In genomic region chr7:99668802-99669201, GRCm38 (mm10) we compare ENCODE assay signal across 10 mouse cellular contexts. TPM values are rescaled to one million over a fixed set of nuclear protein-coding genes. Genes with fewer than 3 reads are reported as not detected.
DNase-seq lines count a peak whose midpoint lies in the region; ATAC-seq and TF ChIP-seq lines count a peak whose summit lies in the region.
"Had no signal": no experiment of that assay in that cellular context is flagged by ENCODE, and none has a peak within 500 bp of the region (broad histone marks: within the 10 kb centered on the region; RNA-seq: fewer than 3 reads in every experiment).

No protein-coding gene starts in this region.

- WGBS in hindbrain, embryonic 11.5 days: 28% methylated on average over 4 of the region's 4 CpGs
- 31% methylated on average over 4 of the region's 4 CpGs for WGBS in hindbrain, embryonic 13.5 days
- 33% methylated on average over 4 of the region's 4 CpGs for WGBS in lung, embryonic 14.5 days

- DNase-seq in hindbrain, embryonic 11.5 days (ENCODE audit: low spot score): peak; percentile 24
- peak; percentile 20 for DNase-seq in brain, embryonic 14.5 days (ENCODE audit: low read depth)
- DNase-seq in heart, postnatal 10 days: peak; percentile 48 to 52
- DNase-seq in lung, embryonic 14.5 days: peak; percentile 17
- no peak for DNase-seq in frontal cortex, postnatal 25 days (ENCODE audit: low spot score in 2 of 2)
- DNase-seq in right cerebral cortex, postnatal 4 days: no peak

- no peaks in the 10 kb centered on the region for H3K36me3 ChIP-seq in hindbrain, embryonic 11.5 days (ENCODE audit: control insufficient read depth, insufficient read depth, low read length)
- H3K36me3 ChIP-seq in hindbrain, embryonic 13.5 days: no peaks in the 10 kb centered on the region
- H3K36me3 ChIP-seq in lung, embryonic 14.5 days (ENCODE audit: insufficient read depth): no peaks in the 10 kb centered on the region
- H3K36me3 ChIP-seq: G1E; midbrain, embryonic 12.5 days had no signal

- no peak overlapping the region for H3K27ac ChIP-seq in hindbrain, embryonic 11.5 days (ENCODE audit: low read depth, low read length)
- no peak overlapping the region for H3K27ac ChIP-seq in hindbrain, embryonic 13.5 days
- no peak overlapping the region for H3K27ac ChIP-seq in lung, embryonic 14.5 days (ENCODE audit: low read depth)
- H3K27ac ChIP-seq: midbrain, embryonic 12.5 days had no signal

- H3K9me3 ChIP-seq in hindbrain, embryonic 11.5 days (ENCODE audit: control insufficient read depth, low read length): no peaks in the 10 kb centered on the region
- H3K9me3 ChIP-seq in hindbrain, embryonic 13.5 days: no peaks in the 10 kb centered on the region
- H3K9me3 ChIP-seq in lung, embryonic 14.5 days (ENCODE audit: low read depth, low read length): no peaks in the 10 kb centered on the region
- H3K9me3 ChIP-seq: G1E; midbrain, embryonic 12.5 days had no signal

- no peaks in the 10 kb centered on the region; the same call in 1 of the 2 replicates for H3K4me1 ChIP-seq in hindbrain, embryonic 11.5 days (replicated peaks; ENCODE audit: control insufficient read depth, insufficient read depth, low read length)
- peaks cover 22% of the 10 kb centered on the region for H3K4me1 ChIP-seq in hindbrain, embryonic 13.5 days (replicated peaks)
- H3K4me1 ChIP-seq in lung, embryonic 14.5 days (ENCODE audit: insufficient read depth): no peaks in the 10 kb centered on the region; the same call in 1 of the 2 replicates

- no peak for TF ChIP-seq POLR2A in brain, embryonic 14.5 days (IDR thresholded peaks at IDR 0.05; ENCODE audit: borderline replicate concordance, extremely low read depth, insufficient read depth, insufficient read length, poor library complexity, severe bottlenecking)

- no peak overlapping the region for H3K4me3 ChIP-seq in hindbrain, embryonic 11.5 days (ENCODE audit: low read depth, low read length)
- no peak overlapping the region for H3K4me3 ChIP-seq in hindbrain, embryonic 13.5 days
- H3K4me3 ChIP-seq in lung, embryonic 14.5 days (ENCODE audit: low read depth, low read length): no peak overlapping the region
- H3K4me3 ChIP-seq: midbrain, embryonic 12.5 days had no signal

- intact Hi-C loops in heart, postnatal 10 days (cut with DNase I): no loop called here

- TF ChIP-seq CTCF in brain, embryonic 14.5 days (IDR thresholded peaks at IDR 0.05; ENCODE audit: borderline replicate concordance, extremely low read depth, insufficient read depth, insufficient read length): no peak
- TF ChIP-seq CTCF in lung, embryonic 14.5 days (IDR thresholded peaks at IDR 0.05; ENCODE audit: low read depth): no peak

- H3K4me2 ChIP-seq in hindbrain, embryonic 11.5 days (replicated peaks; ENCODE audit: low read depth, low read length): no peak overlapping the region
- H3K4me2 ChIP-seq in hindbrain, embryonic 13.5 days: no peak overlapping the region
- H3K4me2 ChIP-seq in lung, embryonic 14.5 days: no peak overlapping the region
- H3K4me2 ChIP-seq: midbrain, embryonic 12.5 days had no signal

- no peaks in the 10 kb centered on the region for H3K27me3 ChIP-seq in hindbrain, embryonic 11.5 days (ENCODE audit: control insufficient read depth, insufficient read depth, low read length)
- no peaks in the 10 kb centered on the region for H3K27me3 ChIP-seq in hindbrain, embryonic 13.5 days
- H3K27me3 ChIP-seq in lung, embryonic 14.5 days (ENCODE audit: insufficient read depth, low read length): no peaks in the 10 kb centered on the region
- H3K27me3 ChIP-seq: midbrain, embryonic 12.5 days had no signal

- no peak overlapping the region for H3K9ac ChIP-seq in hindbrain, embryonic 11.5 days (ENCODE audit: low read depth, low read length)
- H3K9ac ChIP-seq in hindbrain, embryonic 13.5 days: no peak overlapping the region
- H3K9ac ChIP-seq in lung, embryonic 14.5 days: no peak overlapping the region
- H3K9ac ChIP-seq: midbrain, embryonic 12.5 days had no signal

- ATAC-seq in hindbrain, embryonic 11.5 days (ENCODE audit: low FRiP score): no peak
- no peak for ATAC-seq in hindbrain, embryonic 13.5 days (ENCODE audit: low FRiP score)
- ATAC-seq in lung, embryonic 14.5 days (ENCODE audit: insufficient read depth): no peak
- no peak for ATAC-seq in granulocyte monocyte progenitor cell, adult 5-6 weeks (replicated peaks; ENCODE audit: poor library complexity, severe bottlenecking)

RNA-seq across cellular contexts. Expression of gene Tpbgl, which starts 41.9 kb away (rescaled TPM):
- 0.63 and 0.73 TPM in 2 replicates for polyA plus RNA-seq in hindbrain, embryonic 11.5 days (2014; fragmentation: Nextera tagmentation; extraction: Ambion mirVana)
- polyA plus RNA-seq in hindbrain, embryonic 13.5 days (2015; fragmentation: Nextera tagmentation; extraction: Ambion mirVana): 1.4 TPM in 2 replicates
- 0.83 and 1.7 TPM in 2 replicates for polyA plus RNA-seq in brain, embryonic 14.5 days (2012; rRNA removed)
- total RNA-seq in heart, postnatal 10 days (2021): 1 to 10 TPM; 3.1 to 3.5 TPM
- polyA plus RNA-seq in lung, embryonic 14.5 days (2014; fragmentation: Nextera tagmentation; extraction: Ambion mirVana): 1.2 TPM in 2 replicates
- not detected in 2 replicates for total RNA-seq in granulocyte monocyte progenitor cell, adult 5-6 weeks (2014; fragmentation: Nextera tagmentation)
- total RNA-seq in granulocyte monocyte progenitor cell, adult 5-6 weeks (2017): not detected in 2 replicates
- polyA plus RNA-seq: G1E had no signal

RNA-seq across cellular contexts. Expression of gene Slco2b1, which starts 42.3 kb away (rescaled TPM):
- 2.1 and 2.4 TPM in 2 replicates for polyA plus RNA-seq in hindbrain, embryonic 11.5 days (2014; fragmentation: Nextera tagmentation; extraction: Ambion mirVana)
- 5.8 TPM in 2 replicates for polyA plus RNA-seq in hindbrain, embryonic 13.5 days (2015; fragmentation: Nextera tagmentation; extraction: Ambion mirVana)
- 6.5 and 7.9 TPM in 2 replicates for polyA plus RNA-seq in brain, embryonic 14.5 days (2012; rRNA removed)
- 1 to 10 TPM; 8.0 to 8.7 TPM for total RNA-seq in heart, postnatal 10 days (2021)
- 2.9 and 4.0 TPM in 2 replicates for polyA plus RNA-seq in lung, embryonic 14.5 days (2014; fragmentation: Nextera tagmentation; extraction: Ambion mirVana)
- total RNA-seq in granulocyte monocyte progenitor cell, adult 5-6 weeks (2014; fragmentation: Nextera tagmentation): not detected in 2 replicates
- total RNA-seq in granulocyte monocyte progenitor cell, adult 5-6 weeks (2017): 0.13 TPM in 1 of 2 replicates, not detected in the other

Comparison
In these comparisons a context has a peak if more than half of its experiments do, and no peak if none do; other contexts are left out.
1. DNase-seq: peak in hindbrain, embryonic 11.5 days (single experiment), brain, embryonic 14.5 days (single experiment), heart, postnatal 10 days (2 of 2) and lung, embryonic 14.5 days (single experiment); none in frontal cortex, postnatal 25 days (0 of 2) and right cerebral cortex, postnatal 4 days (single experiment).